Mouse (Mus musculus): ENCODE measurements around the gene Nipal3. TPM values are rescaled to one million over a fixed set of nuclear protein-coding genes. Genes with fewer than 3 reads are reported as not detected.

Nipal3 gene
- polyA plus RNA-seq, 1 experiment from 2014 or later: 8.7 TPM

DNA sequence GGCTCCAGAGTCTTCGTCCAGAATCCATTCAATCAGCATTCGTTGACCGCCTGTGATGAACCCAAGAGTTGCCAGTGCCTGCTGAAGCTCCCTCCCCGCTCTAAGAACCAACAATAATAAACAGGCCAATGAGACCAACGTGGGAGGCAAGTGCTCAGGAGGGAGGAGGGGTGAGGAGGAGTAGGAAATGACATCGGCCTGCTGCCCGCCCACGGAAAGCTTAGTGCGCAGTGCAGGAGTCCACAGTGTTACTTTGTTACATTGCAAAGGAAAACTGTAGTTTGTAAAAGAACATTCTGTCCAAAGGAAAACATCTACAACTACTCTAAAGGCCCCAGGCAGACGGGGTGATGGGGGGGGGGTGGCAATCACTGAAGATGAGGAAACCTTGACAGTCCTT lies 90.8 kb downstream of the Nipal3 start:
- peaks cover 7% of the 10 kb centered on the region for H3K27me3 ChIP-seq (replicated peaks)
- H3K4me2 ChIP-seq: no peak overlapping the region
- H3K27ac ChIP-seq (replicated peaks): no peak overlapping the region
- WGBS: 77% methylated on average over 10 of the region's 10 CpGs
- ATAC-seq (ENCODE audit: low FRiP score): no peak
- no peak overlapping the region for H3K4me3 ChIP-seq (replicated peaks)
- H3K36me3 ChIP-seq: no peaks in the 10 kb centered on the region; the same call in 1 of the 2 replicates
- no peaks in the 10 kb centered on the region for H3K4me1 ChIP-seq
- H3K9ac ChIP-seq (replicated peaks): no peak overlapping the region
- H3K9me3 ChIP-seq (replicated peaks): no peaks in the 10 kb centered on the region

GRCm38 (mm10) chr4:135401881-135402280 lies 93.0 kb downstream of the Nipal3 start:
- 18% methylated on average over 7 of the region's 7 CpGs for WGBS
- ATAC-seq (ENCODE audit: low FRiP score): no peak
- no peaks in the 10 kb centered on the region for H3K36me3 ChIP-seq

DNA sequence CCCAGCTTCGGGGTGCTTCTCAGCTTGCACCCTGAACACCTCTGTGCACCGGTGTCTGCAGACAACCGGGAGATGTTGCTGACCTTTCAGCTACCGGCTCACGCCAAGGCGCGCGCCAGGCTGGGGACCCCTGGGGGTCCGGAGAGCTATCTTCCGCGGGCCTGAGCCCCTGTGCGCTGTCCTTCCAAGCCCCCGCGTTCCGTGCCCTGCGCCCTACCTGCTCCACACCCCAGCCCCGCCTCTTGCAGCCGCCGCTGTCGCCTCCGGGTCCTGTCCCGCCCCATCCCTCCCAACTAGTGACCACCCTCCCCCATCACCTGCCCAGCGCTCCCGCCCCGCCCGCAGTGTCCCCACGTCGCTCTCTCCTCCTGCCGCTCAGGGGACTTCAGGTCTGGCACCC lies 96.8 kb downstream of the Nipal3 start, which contains the start of gene Ncmap:
TSS of gene Ncmap (minus strand) at position 237 of the 400 bp plus-strand sequence.
- H3K27ac ChIP-seq (replicated peaks): no peak within 1 kb of the TSS
- peaks cover 12% of the 10 kb centered on the region for H3K4me1 ChIP-seq
- H3K4me3 ChIP-seq (replicated peaks): peak within 1 kb of the TSS; percentile 34
- H3K36me3 ChIP-seq: no peaks in the 10 kb centered on the region
- H3K4me2 ChIP-seq: peak within 1 kb of the TSS; percentile 62
- H3K9ac ChIP-seq (replicated peaks): peak within 1 kb of the TSS; percentile 17; the same call in 1 of the 2 replicates
- no peak for ATAC-seq (ENCODE audit: low FRiP score)
- peaks cover 40% of the 10 kb centered on the region for H3K27me3 ChIP-seq (replicated peaks)
- 0% methylated on average over 28 of the region's 29 CpGs for WGBS
- H3K9me3 ChIP-seq (replicated peaks): no peaks in the 10 kb centered on the region

More at GRCm38 (mm10) chr4:135401881-135402280, 93.0 kb downstream of the Nipal3 start:
- Histone ChIP-seq H3K27me3 (replicated peaks) (peaks cover 29% of the 10 kb centered on the region), H3K9me3 (replicated peaks) (no peaks in the 10 kb centered on the region), H3K27ac (replicated peaks) (no peak overlapping the region), H3K4me1 (peaks cover 12% of the 10 kb centered on the region), H3K4me3 (replicated peaks) (no peak overlapping the region), H3K9ac (replicated peaks) (no peak overlapping the region), H3K4me2 (no peak overlapping the region)

DNA sequence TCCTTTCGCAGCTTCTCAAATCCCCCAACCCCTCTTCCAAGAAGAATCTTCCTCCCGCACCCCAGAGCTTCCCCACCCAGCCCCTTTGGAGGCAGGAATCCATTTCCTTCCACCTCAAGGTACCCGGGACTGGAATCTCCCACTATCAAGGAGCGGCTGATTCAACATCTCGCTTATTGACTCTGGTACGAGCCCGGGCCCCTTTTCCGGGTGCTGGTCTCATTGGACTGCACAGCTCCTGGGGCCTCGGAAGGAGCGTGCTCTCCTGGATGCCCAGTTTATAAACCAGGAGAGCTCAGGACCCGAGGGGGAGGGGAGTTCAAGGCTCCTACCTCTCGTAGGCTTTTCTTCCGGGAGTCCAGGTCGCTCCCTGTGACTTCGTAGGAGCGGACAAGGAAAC lies 97.3 kb downstream of the Nipal3 start:
- Histone ChIP-seq H3K4me3 (replicated peaks) (peak overlapping the region; percentile 34), H3K4me2 (peak overlapping the region; percentile 62), H3K27ac (replicated peaks) (no peak overlapping the region), H3K27me3 (replicated peaks) (peaks cover 40% of the 10 kb centered on the region), H3K9me3 (replicated peaks) (no peaks in the 10 kb centered on the region), H3K4me1 (peaks cover 12% of the 10 kb centered on the region), H3K9ac (replicated peaks) (peak overlapping the region; percentile 17; the same call in 1 of the 2 replicates), H3K36me3 (no peaks in the 10 kb centered on the region)
- ATAC-seq (ENCODE audit: low FRiP score): no peak
- WGBS: 3% methylated on average over 16 of the region's 16 CpGs

- no peaks in the 10 kb centered on the region for H3K36me3 ChIP-seq
- H3K4me3 ChIP-seq (replicated peaks): no peak overlapping the region
- H3K4me2 ChIP-seq: no peak overlapping the region
- H3K27me3 ChIP-seq (replicated peaks): peaks cover 40% of the 10 kb centered on the region
- no peak for ATAC-seq (ENCODE audit: low FRiP score)
- no peak overlapping the region for H3K27ac ChIP-seq (replicated peaks)
- H3K9ac ChIP-seq (replicated peaks): no peak overlapping the region
- H3K9me3 ChIP-seq (replicated peaks): no peaks in the 10 kb centered on the region
- peaks cover 12% of the 10 kb centered on the region for H3K4me1 ChIP-seq
- 95% methylated on average over 5 of the region's 5 CpGs for WGBS
Observed at GRCm38 (mm10) chr4:135396303-135396702, 98.5 kb downstream of the Nipal3 start.

MicroRNA genes within 50 kb of the gene (microRNA counts, 519-probe panel; counts per million panel counts)
- microRNA mmu-miR-700: 1,696 counts per million, percentile 26 among the panel's probes with 10 or more counts

Small RNAs within 50 kb of the gene (microRNA-seq; reads per million reads assigned to microRNA genes)
- not detected for gene Gm25317
- 210 reads per million, percentile 64 among the genes with 10 or more reads in this experiment for gene Mir700

Other genes with a start within 250 kb of the Nipal3 start
- gene Clic4, start 222.2 kb downstream of the Nipal3 start, polyA plus RNA-seq (2015; fragmentation: Nextera tagmentation; extraction: Ambion mirVana): 45.3 and 62.7 TPM in 2 replicates
- 174 and 181 TPM in 2 replicates for gene Srrm1, start 141.7 kb downstream of the Nipal3 start, polyA plus RNA-seq (2015; fragmentation: Nextera tagmentation; extraction: Ambion mirVana)
- gene Ncmap, start 96.8 kb downstream of the Nipal3 start, polyA plus RNA-seq (2015; fragmentation: Nextera tagmentation; extraction: Ambion mirVana): 1.7 and 2.2 TPM in 2 replicates
- 44.0 and 47.8 TPM in 2 replicates for gene Rcan3, start 61.2 kb downstream of the Nipal3 start, polyA plus RNA-seq (2015; fragmentation: Nextera tagmentation; extraction: Ambion mirVana)
- gene Stpg1, start 248 bp downstream of the Nipal3 start, polyA plus RNA-seq (2015; fragmentation: Nextera tagmentation; extraction: Ambion mirVana): 0.23 and 0.37 TPM in 2 replicates
- 1.1 and 2.6 TPM in 2 replicates for gene Grhl3, start 78.6 kb upstream of the Nipal3 start, polyA plus RNA-seq (2015; fragmentation: Nextera tagmentation; extraction: Ambion mirVana)
- 0.46 and 0.47 TPM in 2 replicates for gene Ifnlr1, start 191.2 kb upstream of the Nipal3 start, polyA plus RNA-seq (2015; fragmentation: Nextera tagmentation; extraction: Ambion mirVana)
- 0.51 TPM in 1 of 2 replicates, not detected in the other for gene Il22ra1, start 233.1 kb upstream of the Nipal3 start, polyA plus RNA-seq (2015; fragmentation: Nextera tagmentation; extraction: Ambion mirVana)